Mouse (Mus musculus): Measurements from ENCODE around the gene Vgll4.

DNA sequence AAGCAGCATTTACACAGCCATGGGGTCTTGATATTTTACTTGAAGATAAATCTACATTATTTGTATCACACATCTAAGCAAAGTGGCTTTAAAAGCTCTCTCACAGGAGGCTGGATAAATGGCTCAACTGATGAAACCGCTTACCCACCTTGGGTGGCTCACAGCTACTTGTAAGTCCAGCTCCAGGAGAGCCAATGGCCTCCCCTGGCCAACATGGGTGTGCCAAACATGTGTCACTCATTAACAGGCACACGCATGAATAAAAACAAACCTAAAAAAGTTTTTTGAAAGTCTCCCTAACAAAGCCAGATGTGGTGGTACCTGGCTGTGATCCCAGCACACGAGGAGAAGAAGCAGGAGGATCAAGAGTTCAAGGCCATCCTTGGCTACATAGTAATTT, 34.4 kb downstream of the Vgll4 start:
- TF ChIP-seq POLR2A (IDR thresholded peaks at IDR 0.05; ENCODE audit: borderline replicate concordance, extremely low read depth, insufficient read depth, insufficient read length, poor library complexity, severe bottlenecking) (no peak), CTCF (IDR thresholded peaks at IDR 0.05; ENCODE audit: borderline replicate concordance, extremely low read depth, insufficient read depth, insufficient read length) (no peak)
